Mouse (Mus musculus): ENCODE measurements around the gene Cib3. TPM values are rescaled to one million over a fixed set of nuclear protein-coding genes. Genes with fewer than 3 reads are reported as not detected.

Gene Cib3
- polyA plus RNA-seq (2012; rRNA removed; ENCODE audit: low replicate concordance), result 0.27 TPM in 1 of 2 replicates, not detected in the other

GRCm38 (mm10) chr8:72212751-72213150 lies at the start of gene Cib3:
Gene Cib3, minus strand, starts transcription at chr8:72212837.

GRCm38 (mm10) chr8:72239499-72240402 lies 27.1 kb upstream of the Cib3 start, which contains the start of gene Ap1m1:
Gene Ap1m1, plus strand, starts transcription at chr8:72240018.

GRCm38 (mm10) chr8:72219541-72220363 lies 7.1 kb upstream of the Cib3 start, which contains the start of gene Fam32a:
Gene Fam32a, plus strand, starts transcription at chr8:72219730.

GRCm38 (mm10) chr8:72213536-72213935 lies 899 bp upstream of the Cib3 start, which contains the start of gene Gm11034:
Gene Gm11034, minus strand, starts transcription at chr8:72213636.

GRCm38 (mm10) chr8:72189417-72190214 lies 23.0 kb downstream of the Cib3 start, which contains the start of gene Hsh2d:
Gene Hsh2d, plus strand, starts transcription at chr8:72189638.

GRCm38 (mm10) chr8:72160707-72161697 lies 51.6 kb downstream of the Cib3 start, which contains the start of gene Rab8a:
Gene Rab8a, plus strand, starts transcription at chr8:72161200.

Other genes starting within 250 kb of the Cib3 start
- 7.6 and 16.6 TPM in 2 replicates for gene Cyp4f18, start 203.2 kb downstream of the Cib3 start, polyA plus RNA-seq (2012; rRNA removed; ENCODE audit: low replicate concordance)
- not detected in 2 replicates for gene Olfr372, start 171.6 kb downstream of the Cib3 start, polyA plus RNA-seq (2012; rRNA removed; ENCODE audit: low replicate concordance)
- not detected in 2 replicates for gene Olfr373, start 129.7 kb downstream of the Cib3 start, polyA plus RNA-seq (2012; rRNA removed; ENCODE audit: low replicate concordance)
- not detected in 2 replicates for gene Olfr374, start 105.8 kb downstream of the Cib3 start, polyA plus RNA-seq (2012; rRNA removed; ENCODE audit: low replicate concordance)
- gene Tpm4, start 77.9 kb downstream of the Cib3 start, polyA plus RNA-seq (2012; rRNA removed; ENCODE audit: low replicate concordance), result 13.1 and 18.1 TPM in 2 replicates
- gene Rab8a, start 51.6 kb downstream of the Cib3 start, polyA plus RNA-seq (2012; rRNA removed; ENCODE audit: low replicate concordance), result 39.6 and 59.2 TPM in 2 replicates
- 3.3 and 3.4 TPM in 2 replicates for gene Hsh2d, start 23.2 kb downstream of the Cib3 start, polyA plus RNA-seq (2012; rRNA removed; ENCODE audit: low replicate concordance)
- gene Gm11034, start 799 bp upstream of the Cib3 start, polyA plus RNA-seq (2012; rRNA removed; ENCODE audit: low replicate concordance), result not detected in 2 replicates
- gene Fam32a, start 6.9 kb upstream of the Cib3 start, polyA plus RNA-seq (2012; rRNA removed; ENCODE audit: low replicate concordance), result 17.5 and 26.9 TPM in 2 replicates
- 35.4 and 46.7 TPM in 2 replicates for gene Ap1m1, start 27.2 kb upstream of the Cib3 start, polyA plus RNA-seq (2012; rRNA removed; ENCODE audit: low replicate concordance)
- not detected in 2 replicates for gene Gm10282, start 92.4 kb upstream of the Cib3 start, polyA plus RNA-seq (2012; rRNA removed; ENCODE audit: low replicate concordance)
- gene Klf2, start 106.2 kb upstream of the Cib3 start, polyA plus RNA-seq (2012; rRNA removed; ENCODE audit: low replicate concordance), result 15.6 and 42.1 TPM in 2 replicates
- gene Eps15l1, start 208.6 kb upstream of the Cib3 start, polyA plus RNA-seq (2012; rRNA removed; ENCODE audit: low replicate concordance), result 17.3 and 17.9 TPM in 2 replicates
- gene Calr3, start 231.0 kb upstream of the Cib3 start, polyA plus RNA-seq (2012; rRNA removed; ENCODE audit: low replicate concordance), result not detected in 2 replicates
- gene 1700030K09Rik, start 231.0 kb upstream of the Cib3 start, polyA plus RNA-seq (2012; rRNA removed; ENCODE audit: low replicate concordance), result 2.3 and 3.4 TPM in 2 replicates